Mouse (Mus musculus) intestine, postnatal 0 days (tissue): ENCODE results near the gene Vps51. TPM values are rescaled to one million over a fixed set of nuclear protein-coding genes. Genes with fewer than 3 reads are reported as not detected.

ENCODE experiments used
- ATAC-seq: fragments of 200-750 bp; cut with Nextera tagmentation; 2 replicates; pipeline ENCODE4 v1.8.0; 2017; ENCODE audit warnings: mild to moderate bottlenecking, moderate TSS enrichment, moderate library complexity
- H3K27ac ChIP-seq: fragments of 300-500 bp; sonication (generic); 2 replicates; pipeline ENCODE4 v1.5.1; 2014; ENCODE audit warnings: mild to moderate bottlenecking, low read depth, low read length, moderate library complexity
- H3K27me3 ChIP-seq: fragments of 300-500 bp; sonication (generic); replicated peaks from 2 replicates; pipeline ENCODE4 v1.6.1; 2014; ENCODE audit warnings: low read length, mixed read lengths; ENCODE audit not compliant: control insufficient read depth, insufficient read depth
- H3K36me3 ChIP-seq: fragments of 300-500 bp; sonication (generic); 2 replicates; pipeline ENCODE4 v1.6.1; 2014; ENCODE audit warnings: mild to moderate bottlenecking, moderate library complexity; ENCODE audit not compliant: control insufficient read depth, insufficient read depth
- H3K4me1 ChIP-seq: fragments of 300-500 bp; sonication (generic); replicated peaks from 2 replicates; pipeline ENCODE4 v1.6.1; 2014; ENCODE audit warnings: antibody characterized with exemption, low read length, mixed read lengths; ENCODE audit not compliant: control insufficient read depth, insufficient read depth
- H3K4me2 ChIP-seq: fragments of 300-500 bp; sonication (generic); replicated peaks from 2 replicates; pipeline ENCODE4 v1.6.1; 2014; ENCODE audit warnings: low read depth, mild to moderate bottlenecking, moderate library complexity
- H3K4me3 ChIP-seq: fragments of 300-500 bp; sonication (generic); 2 replicates; pipeline ENCODE4 v1.5.1; 2014; ENCODE audit warnings: low read depth, low read length
- H3K9ac ChIP-seq: fragments of 300-500 bp; sonication (generic); 2 replicates; pipeline ENCODE4 v1.6.1; 2014; ENCODE audit warnings: mild to moderate bottlenecking, low read depth, low read length
- H3K9me3 ChIP-seq: fragments of 300-500 bp; sonication (generic); 2 replicates; pipeline ENCODE4 v1.6.1; 2016; ENCODE audit warnings: mixed run types; ENCODE audit not compliant: control insufficient read depth
- CTCF ChIP-seq: sonication (generic); IDR thresholded peaks from 2 replicates; pipeline ENCODE4 v1.5.1; 2016; ENCODE audit warnings: low read depth, mild to moderate bottlenecking, control low read depth, antibody characterized with exemption, moderate library complexity
- WGBS: fragments of 180-500 bp; shearing (Covaris S2); extraction: QIAGEN DNeasy Blood & Tissue Kit; methylation state at CpG from one replicate; pipeline ENCODE4 v1.1.7; 2014; 5-methylcytosine and 5-hydroxymethylcytosine counted together
- polyA plus RNA-seq: library from polyadenylated mRNA; unstranded; fragments of >200 nt; fragmentation: Nextera tagmentation; extraction: Ambion mirVana; gene quantifications from 2 replicates; pipeline ENCODE4 v1.2.1, GENCODE M21; 2015

Gene Vps51
- polyA plus RNA-seq, 1 experiment from 2014 or later: 42.4 TPM

DNA sequence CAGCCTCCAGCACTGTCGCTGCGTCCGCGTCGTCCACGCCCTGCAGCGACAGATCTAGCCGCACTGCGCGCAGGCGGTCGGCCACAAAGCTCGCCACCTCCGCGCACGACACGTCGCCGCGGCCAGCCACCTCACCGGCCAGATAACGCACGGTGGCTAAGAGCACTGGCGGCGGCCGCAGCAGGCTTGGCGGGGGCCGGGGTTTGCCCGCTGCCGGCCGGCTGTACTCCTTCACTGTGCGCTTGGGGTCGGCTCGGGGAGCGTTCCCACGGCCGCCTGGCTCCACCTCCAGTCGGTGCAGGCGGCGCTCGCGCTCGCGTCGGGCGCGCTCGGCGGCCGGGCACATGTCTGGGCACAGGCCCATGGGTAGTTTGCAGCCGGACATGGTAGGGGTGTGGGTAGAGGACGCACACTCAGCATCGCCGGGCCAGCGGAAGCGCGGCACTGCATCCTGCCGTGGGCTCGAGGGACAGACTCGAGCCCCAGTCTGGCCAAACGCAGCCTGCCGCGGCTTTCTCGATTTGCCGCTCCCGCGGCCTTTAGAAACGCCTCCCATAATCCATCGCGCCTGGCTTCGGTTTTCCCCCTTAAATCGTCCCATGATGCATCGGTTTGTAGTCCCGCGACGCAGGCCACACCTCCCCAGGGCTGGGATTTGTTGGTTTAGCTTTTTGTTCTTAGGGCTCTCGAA, 41.1 kb upstream of the Vps51 start, which contains the start of gene Sac3d1:
Sac3d1 (minus strand) TSS at position 665 of the 691 bp plus-strand sequence.
- Histone ChIP-seq H3K9ac (peak within 1 kb of the TSS; percentile 78), H3K27me3 (no peaks in the 10 kb centered on the region), H3K9me3 (no peaks in the 10 kb centered on the region), H3K4me2 (peak within 1 kb of the TSS; percentile 98), H3K4me3 (peak within 1 kb of the TSS; percentile 73), H3K27ac (peak within 1 kb of the TSS; percentile 91), H3K4me1 (no peaks in the 10 kb centered on the region; the same call in 1 of the 2 replicates), H3K36me3 (peaks cover 30% of the 10 kb centered on the region)
- peak; percentile 81 for ATAC-seq
- no peak; the same call in none of the 2 replicates for TF ChIP-seq CTCF
- WGBS: under 1% methylated on average over 74 of the region's 77 CpGs

- no peaks in the 10 kb centered on the region; the same call in 1 of the 2 replicates for H3K4me1 ChIP-seq
- H3K4me2 ChIP-seq: peak overlapping the region; percentile 98
- no peaks in the 10 kb centered on the region for H3K9me3 ChIP-seq
- ATAC-seq: no peak
- no peaks in the 10 kb centered on the region for H3K27me3 ChIP-seq
- WGBS: 3% methylated on average over 32 of the region's 32 CpGs
- TF ChIP-seq CTCF: no peak
- peak overlapping the region; percentile 73 for H3K4me3 ChIP-seq
- peak overlapping the region; percentile 91 for H3K27ac ChIP-seq
- H3K36me3 ChIP-seq: peaks cover 37% of the 10 kb centered on the region
- peak overlapping the region; percentile 78 for H3K9ac ChIP-seq
These were observed 40.4 kb upstream of the Vps51 start for GRCm38 (mm10) chr19:6117346-6117985.

- Histone ChIP-seq H3K36me3 (peaks cover 41% of the 10 kb centered on the region), H3K9ac (no peak overlapping the region), H3K27me3 (no peaks in the 10 kb centered on the region), H3K4me3 (no peak overlapping the region), H3K9me3 (no peaks in the 10 kb centered on the region), H3K4me1 (no peaks in the 10 kb centered on the region; the same call in 1 of the 2 replicates), H3K4me2 (no peak overlapping the region; the same call in 1 of the 2 replicates), H3K27ac (no peak overlapping the region)
- no peak for TF ChIP-seq CTCF
- ATAC-seq: no peak
- 87% methylated on average over 15 of the region's 15 CpGs for WGBS
These were observed 39.3 kb upstream of the Vps51 start for GRCm38 (mm10) chr19:6116113-6116850.

GRCm38 (mm10) chr19:6113116-6113515, 36.1 kb upstream of the Vps51 start:
- no peaks in the 10 kb centered on the region for H3K27me3 ChIP-seq
- no peak for TF ChIP-seq CTCF
- no peak overlapping the region for H3K4me2 ChIP-seq
- H3K9me3 ChIP-seq: no peaks in the 10 kb centered on the region
- no peak overlapping the region for H3K27ac ChIP-seq
- no peak overlapping the region for H3K4me3 ChIP-seq
- ATAC-seq: no peak
- no peaks in the 10 kb centered on the region; the same call in 1 of the 2 replicates for H3K4me1 ChIP-seq
- WGBS: 51% methylated on average over 6 of the region's 6 CpGs
- H3K9ac ChIP-seq: no peak overlapping the region
- peaks cover 45% of the 10 kb centered on the region for H3K36me3 ChIP-seq

- peak within 1 kb of the TSS; percentile 50 for H3K27ac ChIP-seq
- no peaks in the 10 kb centered on the region for H3K27me3 ChIP-seq
- peak within 1 kb of the TSS; percentile 36 for H3K4me3 ChIP-seq
- no peaks in the 10 kb centered on the region for H3K9me3 ChIP-seq
- H3K4me2 ChIP-seq: peak within 1 kb of the TSS; percentile 63
- peaks cover 5% of the 10 kb centered on the region; the same call in 1 of the 2 replicates for H3K36me3 ChIP-seq
- peak; percentile 40; the same call in 1 of the 2 replicates for ATAC-seq
- TF ChIP-seq CTCF: no peak
- 46% methylated on average over 7 of the region's 7 CpGs for WGBS
- no peak within 1 kb of the TSS for H3K9ac ChIP-seq
- H3K4me1 ChIP-seq: 0 out of 2 replicates have a peak, but pooled peaks cover 5% of the 10 kb centered on the region
These were observed 28.6 kb upstream of the Vps51 start, which contains the start of gene Naaladl1 for GRCm38 (mm10) chr19:6105586-6105985. Gene Naaladl1 (plus strand): TSS chr19:6105782.
